Comparison of ENCODE assay signal across 20 mouse cellular contexts in genomic region chr12:14212618-14213017, GRCm38 (mm10).
DNase-seq lines count a peak whose midpoint lies in the region.
"Had no signal": no experiment of that assay in that cellular context is flagged by ENCODE, and none has a peak within 500 bp of the region (broad histone marks: within the 10 kb centered on the region; RNA-seq: fewer than 3 reads in every experiment).

No protein-coding gene starts in this region.

- intact Hi-C loops in left cerebral cortex, postnatal 4 days (cut with DNase I), result no loop called here
- intact Hi-C loops in left cerebral cortex, postnatal 36 days (cut with DNase I), result no loop called here

- DNase-seq in cerebellum, postnatal 10 days, result peak; percentile 26 to 32
- DNase-seq in cerebellum, adult 9-10 months, result no peak
- peak; percentile 1 for DNase-seq in left cerebral cortex, postnatal 4 days
- DNase-seq in left cerebral cortex, postnatal 36 days (ENCODE audit: low spot score in 2 of 2), result no peak
- peak; percentile 11 for DNase-seq in urinary bladder, postnatal 14 days (ENCODE audit: low spot score)
- DNase-seq in urinary bladder, adult 2 months (ENCODE audit: low spot score), result no peak
- no peak for DNase-seq in lung, postnatal 4 days
- no peak for DNase-seq in lung, postnatal 10 days
- DNase-seq: adrenal gland, adult 2 months; cerebellum, adult 9-11 months; gastrocnemius, adult 2 months; gastrocnemius, postnatal 36 days; heart, adult 2 months; heart, postnatal 4 days; kidney, adult 8-10 months; layer of hippocampus, adult 9-11 months; liver, embryonic 13.5 days; lung, adult 18-20 months; lung, postnatal 14 days; thymus, postnatal 14 days had no signal

Comparison
In these comparisons a context has a peak if more than half of its experiments do, and no peak if none do; other contexts are left out.
1. DNase-seq: peak in cerebellum, postnatal 10 days (2 of 2), left cerebral cortex, postnatal 4 days (single experiment) and urinary bladder, postnatal 14 days (single experiment); none in cerebellum, adult 9-10 months (single experiment), left cerebral cortex, postnatal 36 days (0 of 2), urinary bladder, adult 2 months (single experiment), lung, postnatal 4 days (0 of 2) and lung, postnatal 10 days (single experiment).